Comparison of ENCODE assay signal across 14 mouse cellular contexts in the genomic region with DNA sequence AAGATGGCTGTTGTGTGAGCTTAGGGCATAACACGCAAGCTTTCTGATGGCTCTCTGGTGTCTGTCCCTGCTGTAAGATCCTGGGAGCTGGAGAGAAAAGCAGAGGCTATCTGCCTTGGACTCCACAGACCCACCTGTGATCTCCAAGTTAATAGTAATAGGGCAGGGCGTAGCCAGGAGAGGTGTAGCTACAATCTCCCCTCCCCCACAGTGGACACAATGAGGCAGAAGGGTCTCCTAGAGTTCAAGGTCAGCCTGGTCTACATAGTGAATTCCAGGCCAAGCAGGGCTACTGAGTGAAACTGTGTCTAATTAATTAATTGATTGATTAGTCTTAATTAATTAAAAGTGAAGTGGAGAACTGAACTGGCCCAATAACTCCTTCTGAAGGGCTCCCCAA.
"Had no signal": no experiment of that assay in that cellular context is flagged by ENCODE, and none has a peak within 500 bp of the region (broad histone marks: within the 10 kb centered on the region; RNA-seq: fewer than 3 reads in every experiment).

No protein-coding gene starts in this region.

- H3K4me3 ChIP-seq: megakaryocyte, embryonic 14.5 days; midbrain, embryonic 13.5 days; midbrain, embryonic 15.5 days; neural tube, embryonic 12.5 days; stomach, embryonic 15.5 days had no signal

- H3K36me3 ChIP-seq: midbrain, embryonic 13.5 days; midbrain, embryonic 15.5 days; neural tube, embryonic 12.5 days; stomach, embryonic 15.5 days had no signal

- H3K27ac ChIP-seq: macrophage; midbrain, embryonic 13.5 days; midbrain, embryonic 15.5 days; neural tube, embryonic 12.5 days; stomach, embryonic 15.5 days; stomach, postnatal 0 days had no signal

- ATAC-seq: midbrain, embryonic 13.5 days; midbrain, embryonic 15.5 days had no signal

- H3K9me3 ChIP-seq: megakaryocyte, embryonic 14.5 days; midbrain, embryonic 13.5 days; midbrain, embryonic 15.5 days; neural tube, embryonic 12.5 days; stomach, embryonic 15.5 days had no signal

- H3K27me3 ChIP-seq: midbrain, embryonic 15.5 days had no signal

- H3K9ac ChIP-seq: lung, embryonic 14.5 days; midbrain, embryonic 13.5 days; midbrain, embryonic 15.5 days; neural tube, embryonic 12.5 days; stomach, embryonic 15.5 days had no signal

- DNase-seq: lung, adult 18-20 months; lung, embryonic 14.5 days; lung, postnatal 10 days; right cerebral cortex, postnatal 14 days; thymus, adult 2 months; thymus, postnatal 25 days; thymus, postnatal 4 days had no signal
